Mouse (Mus musculus): ENCODE data around the gene Slc6a9.

DNA sequence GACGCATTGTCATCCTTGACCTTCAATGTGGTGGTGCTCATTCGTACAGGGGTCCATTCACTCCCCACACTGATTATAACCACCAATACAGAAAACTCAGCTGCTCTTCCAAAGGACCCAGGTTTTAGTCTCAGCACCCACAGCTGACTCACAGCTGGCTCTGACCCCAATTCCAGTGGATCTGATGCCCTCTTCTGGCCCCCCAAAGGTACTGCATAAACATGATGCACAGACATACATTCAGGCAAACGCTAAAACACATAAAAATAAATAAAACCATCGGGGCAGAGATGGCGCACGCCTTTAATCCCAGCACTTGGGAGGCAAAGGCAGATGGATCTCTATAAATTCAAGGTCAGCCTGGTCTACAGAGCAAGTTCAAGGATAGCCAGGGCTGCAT lies 34.4 kb upstream of the Slc6a9 start:
- TF ChIP-seq MYOG (IDR thresholded peaks at IDR 0.05; ENCODE audit: control insufficient read depth in 1 of 3, insufficient read depth in 1 of 3, insufficient read length in 2 of 3, low read depth in 2 of 3) (no peak), MYOD1 (IDR thresholded peaks at IDR 0.05; ENCODE audit: control insufficient read depth in 1 of 3, insufficient read length in 2 of 3, low read depth in 2 of 3) (no peak), USF1 (IDR thresholded peaks at IDR 0.05; ENCODE audit: low read depth) (no peak), POLR2A (IDR thresholded peaks at IDR 0.05; ENCODE audit: insufficient read length, low read depth) (no peak)

Data from myocyte (in vitro differentiated cells).